Mouse (Mus musculus): ENCODE results near the gene Eif2b2. TPM values are rescaled to one million over a fixed set of nuclear protein-coding genes. Genes with fewer than 3 reads are reported as not detected.

Eif2b2 gene
- polyA plus RNA-seq, 1 experiment from 2014 or later = 77.6 TPM

GRCm38 (mm10) chr12:85192461-85193108 lies 26.7 kb upstream of the Eif2b2 start:
- no peaks in the 10 kb centered on the region for H3K27me3 ChIP-seq (ENCODE audit: control insufficient read depth, insufficient read depth, low read length)
- DNase-seq (ENCODE audit: low spot score) = no peak
- 31% methylated on average over 19 of the region's 19 CpGs for WGBS
- H3K4me2 ChIP-seq (replicated peaks) = no peak overlapping the region
- no peak overlapping the region for H3K9ac ChIP-seq
- H3K27ac ChIP-seq = no peak overlapping the region
- H3K4me3 ChIP-seq (replicated peaks; ENCODE audit: low read length) = no peak overlapping the region
- no peaks in the 10 kb centered on the region for H3K36me3 ChIP-seq (replicated peaks; ENCODE audit: control insufficient read depth, insufficient read depth)
- no peaks in the 10 kb centered on the region for H3K9me3 ChIP-seq (ENCODE audit: control insufficient read depth, low read length)
- no peak for ATAC-seq (ENCODE audit: low FRiP score)
- H3K4me1 ChIP-seq (replicated peaks; ENCODE audit: control insufficient read depth, insufficient read depth, low read length) = 0 out of 2 replicates have a peak, but pooled peaks cover 8% of the 10 kb centered on the region

GRCm38 (mm10) chr12:85193146-85193545 lies 26.1 kb upstream of the Eif2b2 start:
- no peak for ATAC-seq (ENCODE audit: low FRiP score)
- Histone ChIP-seq H3K4me3 (replicated peaks; ENCODE audit: low read length) (no peak overlapping the region), H3K9me3 (ENCODE audit: control insufficient read depth, low read length) (no peaks in the 10 kb centered on the region), H3K4me2 (replicated peaks) (no peak overlapping the region), H3K9ac (no peak overlapping the region), H3K4me1 (replicated peaks; ENCODE audit: control insufficient read depth, insufficient read depth, low read length) (0 out of 2 replicates have a peak, but pooled peaks cover 8% of the 10 kb centered on the region), H3K27ac (no peak overlapping the region), H3K27me3 (ENCODE audit: control insufficient read depth, insufficient read depth, low read length) (no peaks in the 10 kb centered on the region), H3K36me3 (replicated peaks; ENCODE audit: control insufficient read depth, insufficient read depth) (no peaks in the 10 kb centered on the region)
- WGBS = 83% methylated on average over 10 of the region's 10 CpGs
- DNase-seq (ENCODE audit: low spot score) = no peak

GRCm38 (mm10) chr12:85193923-85194622 lies 25.2 kb upstream of the Eif2b2 start:
- Histone ChIP-seq H3K9ac (no peak overlapping the region), H3K9me3 (ENCODE audit: control insufficient read depth, low read length) (no peaks in the 10 kb centered on the region), H3K36me3 (replicated peaks; ENCODE audit: control insufficient read depth, insufficient read depth) (no peaks in the 10 kb centered on the region), H3K4me2 (replicated peaks) (no peak overlapping the region), H3K4me3 (replicated peaks; ENCODE audit: low read length) (no peak overlapping the region), H3K4me1 (replicated peaks; ENCODE audit: control insufficient read depth, insufficient read depth, low read length) (0 out of 2 replicates have a peak, but pooled peaks cover 8% of the 10 kb centered on the region), H3K27ac (no peak overlapping the region), H3K27me3 (ENCODE audit: control insufficient read depth, insufficient read depth, low read length) (no peaks in the 10 kb centered on the region)
- peak; percentile 47; the same call in 1 of the 2 replicates for ATAC-seq (ENCODE audit: low FRiP score)
- no peak for DNase-seq (ENCODE audit: low spot score)
- WGBS = 83% methylated on average over 11 of the region's 11 CpGs

GRCm38 (mm10) chr12:85194623-85195018 lies 24.7 kb upstream of the Eif2b2 start:
- no peak overlapping the region for H3K4me3 ChIP-seq (replicated peaks; ENCODE audit: low read length)
- DNase-seq (ENCODE audit: low spot score) (peak; percentile 77), ATAC-seq (ENCODE audit: low FRiP score) (peak; percentile 61; the same call in 1 of the 2 replicates)
- H3K27ac ChIP-seq = no peak overlapping the region
- no peaks in the 10 kb centered on the region for H3K27me3 ChIP-seq (ENCODE audit: control insufficient read depth, insufficient read depth, low read length)
- no peaks in the 10 kb centered on the region for H3K9me3 ChIP-seq (ENCODE audit: control insufficient read depth, low read length)
- no peak overlapping the region for H3K4me2 ChIP-seq (replicated peaks)
- no peaks in the 10 kb centered on the region for H3K36me3 ChIP-seq (replicated peaks; ENCODE audit: control insufficient read depth, insufficient read depth)
- H3K4me1 ChIP-seq (replicated peaks; ENCODE audit: control insufficient read depth, insufficient read depth, low read length) = 0 out of 2 replicates have a peak, but pooled peaks cover 8% of the 10 kb centered on the region
- 49% methylated on average over 4 of the region's 4 CpGs for WGBS
- H3K9ac ChIP-seq = no peak overlapping the region

GRCm38 (mm10) chr12:85195086-85195485 lies 24.2 kb upstream of the Eif2b2 start:
- H3K27me3 ChIP-seq (ENCODE audit: control insufficient read depth, insufficient read depth, low read length) = no peaks in the 10 kb centered on the region
- H3K27ac ChIP-seq = no peak overlapping the region
- DNase-seq (ENCODE audit: low spot score) (no peak), ATAC-seq (ENCODE audit: low FRiP score) (peak; percentile 8; the same call in 1 of the 2 replicates)
- no peak overlapping the region for H3K4me2 ChIP-seq (replicated peaks)
- 0 out of 2 replicates have a peak, but pooled peaks cover 8% of the 10 kb centered on the region for H3K4me1 ChIP-seq (replicated peaks; ENCODE audit: control insufficient read depth, insufficient read depth, low read length)
- no peak overlapping the region for H3K9ac ChIP-seq
- no peak overlapping the region for H3K4me3 ChIP-seq (replicated peaks; ENCODE audit: low read length)
- H3K9me3 ChIP-seq (ENCODE audit: control insufficient read depth, low read length) = no peaks in the 10 kb centered on the region
- WGBS = 63% methylated on average over 5 of the region's 5 CpGs
- H3K36me3 ChIP-seq (replicated peaks; ENCODE audit: control insufficient read depth, insufficient read depth) = no peaks in the 10 kb centered on the region

GRCm38 (mm10) chr12:85196191-85196590 lies 23.1 kb upstream of the Eif2b2 start:
- no peaks in the 10 kb centered on the region for H3K27me3 ChIP-seq (ENCODE audit: control insufficient read depth, insufficient read depth, low read length)
- no peak overlapping the region for H3K4me3 ChIP-seq (replicated peaks; ENCODE audit: low read length)
- H3K4me1 ChIP-seq (replicated peaks; ENCODE audit: control insufficient read depth, insufficient read depth, low read length) = peaks cover 8% of the 10 kb centered on the region; the same call in 1 of the 2 replicates
- H3K9ac ChIP-seq = no peak overlapping the region
- H3K36me3 ChIP-seq (replicated peaks; ENCODE audit: control insufficient read depth, insufficient read depth) = no peaks in the 10 kb centered on the region
- DNase-seq (ENCODE audit: low spot score) (no peak), ATAC-seq (ENCODE audit: low FRiP score) (no peak)
- H3K27ac ChIP-seq = no peak overlapping the region
- no peak overlapping the region for H3K4me2 ChIP-seq (replicated peaks)
- no peaks in the 10 kb centered on the region for H3K9me3 ChIP-seq (ENCODE audit: control insufficient read depth, low read length)
- 93% methylated on average over 10 of the region's 10 CpGs for WGBS

GRCm38 (mm10) chr12:85197371-85197770 lies 21.9 kb upstream of the Eif2b2 start:
- H3K4me3 ChIP-seq (replicated peaks; ENCODE audit: low read length) = no peak overlapping the region
- H3K36me3 ChIP-seq (replicated peaks; ENCODE audit: control insufficient read depth, insufficient read depth) = no peaks in the 10 kb centered on the region
- H3K27me3 ChIP-seq (ENCODE audit: control insufficient read depth, insufficient read depth, low read length) = no peaks in the 10 kb centered on the region
- H3K4me1 ChIP-seq (replicated peaks; ENCODE audit: control insufficient read depth, insufficient read depth, low read length) = peaks cover 8% of the 10 kb centered on the region
- H3K9ac ChIP-seq = no peak overlapping the region
- no peaks in the 10 kb centered on the region for H3K9me3 ChIP-seq (ENCODE audit: control insufficient read depth, low read length)
- WGBS = 81% methylated on average over 7 of the region's 7 CpGs
- H3K27ac ChIP-seq = no peak overlapping the region
- ATAC-seq (ENCODE audit: low FRiP score) (no peak), DNase-seq (ENCODE audit: low spot score) (no peak)
- H3K4me2 ChIP-seq (replicated peaks) = no peak overlapping the region

GRCm38 (mm10) chr12:85197936-85198335 lies 21.3 kb upstream of the Eif2b2 start:
- H3K27ac ChIP-seq = no peak overlapping the region
- no peak for ATAC-seq (ENCODE audit: low FRiP score)
- H3K9ac ChIP-seq = no peak overlapping the region
- 30% methylated on average over 8 of the region's 8 CpGs for WGBS
- H3K4me3 ChIP-seq (replicated peaks; ENCODE audit: low read length) = no peak overlapping the region
- H3K27me3 ChIP-seq (ENCODE audit: control insufficient read depth, insufficient read depth, low read length) = no peaks in the 10 kb centered on the region
- no peaks in the 10 kb centered on the region for H3K9me3 ChIP-seq (ENCODE audit: control insufficient read depth, low read length)
- H3K36me3 ChIP-seq (replicated peaks; ENCODE audit: control insufficient read depth, insufficient read depth) = no peaks in the 10 kb centered on the region
- no peak for DNase-seq (ENCODE audit: low spot score)
- H3K4me2 ChIP-seq (replicated peaks) = no peak overlapping the region
- H3K4me1 ChIP-seq (replicated peaks; ENCODE audit: control insufficient read depth, insufficient read depth, low read length) = peaks cover 8% of the 10 kb centered on the region

- 76% methylated on average over 1 of the region's 1 CpGs for WGBS
Observed at GRCm38 (mm10) chr12:85199954-85200353, 19.3 kb upstream of the Eif2b2 start.

More at GRCm38 (mm10) chr12:85199954-85200353, 19.3 kb upstream of the Eif2b2 start:
- no peak overlapping the region for H3K4me3 ChIP-seq (replicated peaks; ENCODE audit: low read length)
- no peak overlapping the region for H3K27ac ChIP-seq
- H3K4me1 ChIP-seq (replicated peaks; ENCODE audit: control insufficient read depth, insufficient read depth, low read length) = peaks cover under 1% of the 10 kb centered on the region
- no peaks in the 10 kb centered on the region for H3K27me3 ChIP-seq (ENCODE audit: control insufficient read depth, insufficient read depth, low read length)
- no peak overlapping the region for H3K9ac ChIP-seq
- no peaks in the 10 kb centered on the region for H3K36me3 ChIP-seq (replicated peaks; ENCODE audit: control insufficient read depth, insufficient read depth)
- ATAC-seq (ENCODE audit: low FRiP score) (no peak), DNase-seq (ENCODE audit: low spot score) (no peak)
- no peaks in the 10 kb centered on the region for H3K9me3 ChIP-seq (ENCODE audit: control insufficient read depth, low read length)
- H3K4me2 ChIP-seq (replicated peaks) = no peak overlapping the region

Data from hindbrain, embryonic 14.5 days (tissue).